In the genomic region with DNA sequence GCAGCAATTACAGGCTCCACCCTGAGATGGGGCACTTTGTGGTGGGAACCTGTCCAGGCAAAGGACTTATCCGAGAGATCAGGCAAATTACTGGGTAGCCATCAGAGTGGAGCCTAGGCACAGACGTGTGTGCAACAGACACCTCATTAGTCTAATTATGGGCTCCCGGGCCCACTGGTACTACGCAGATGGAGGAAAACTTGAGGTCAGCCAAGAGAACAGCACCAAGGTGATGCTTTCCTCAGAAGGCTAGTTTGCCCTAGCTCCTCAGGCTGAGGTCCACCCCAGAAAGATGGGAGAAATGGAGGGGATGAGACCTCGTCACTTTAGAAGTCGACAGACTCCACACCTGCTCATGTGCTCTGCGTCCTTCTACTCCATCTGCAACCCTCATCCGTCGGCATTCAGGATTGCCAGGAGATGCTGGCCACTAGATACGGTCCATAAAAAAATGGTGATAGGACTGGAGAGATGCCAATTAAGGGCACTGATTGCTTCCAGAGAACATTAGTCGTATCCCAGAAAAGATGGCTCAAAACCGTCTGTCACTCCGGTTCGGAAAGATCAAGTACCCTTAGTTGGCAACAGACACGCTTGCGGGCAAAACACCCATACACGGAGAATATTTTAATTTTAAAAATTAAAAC, we compare ENCODE assay signal across 12 mouse cellular contexts. TPM values are rescaled to one million over a fixed set of nuclear protein-coding genes. Genes with fewer than 3 reads are reported as not detected.
DNase-seq lines count a peak whose midpoint lies in the region; ATAC-seq and TF ChIP-seq lines count a peak whose summit lies in the region.
"Had no signal": no experiment of that assay in that cellular context is flagged by ENCODE, and none has a peak within 500 bp of the region (broad histone marks: within the 10 kb centered on the region; RNA-seq: fewer than 3 reads in every experiment).

No protein-coding gene starts in this region.

- H3K36me3 ChIP-seq in forebrain, embryonic 13.5 days (ENCODE audit: poor library complexity, severe bottlenecking) = no peaks in the 10 kb centered on the region
- H3K36me3 ChIP-seq in forebrain, embryonic 10.5 days (replicated peaks) = no peaks in the 10 kb centered on the region
- H3K36me3 ChIP-seq in intestine, postnatal 0 days (ENCODE audit: control insufficient read depth, insufficient read depth) = no peaks in the 10 kb centered on the region
- no peaks in the 10 kb centered on the region for H3K36me3 ChIP-seq in intestine, embryonic 16.5 days (ENCODE audit: control insufficient read depth, insufficient read depth, low read length)
- H3K36me3 ChIP-seq in midbrain, embryonic 13.5 days = no peaks in the 10 kb centered on the region
- H3K36me3 ChIP-seq in midbrain, embryonic 10.5 days = no peaks in the 10 kb centered on the region
- no peaks in the 10 kb centered on the region for H3K36me3 ChIP-seq in hindbrain, postnatal 0 days (ENCODE audit: insufficient read depth, low read length)
- H3K36me3 ChIP-seq: embryonic facial prominence, embryonic 15.5 days had no signal

- TF ChIP-seq CTCF in intestine, postnatal 0 days (IDR thresholded peaks at IDR 0.05; ENCODE audit: low read depth) = no peak
- TF ChIP-seq CTCF in hindbrain, postnatal 0 days (IDR thresholded peaks at IDR 0.05; ENCODE audit: low read depth) = no peak

- ATAC-seq in forebrain, embryonic 13.5 days = 0 out of 2 replicates have a peak, but pooled peaks have one; percentile 1
- no peak for ATAC-seq in intestine, postnatal 0 days
- ATAC-seq in intestine, embryonic 16.5 days = no peak; the same call in 1 of the 2 replicates
- ATAC-seq in midbrain, embryonic 13.5 days = no peak
- no peak for ATAC-seq in hindbrain, postnatal 0 days
- ATAC-seq: Patski had no signal

- no peak overlapping the region for H3K27ac ChIP-seq in forebrain, embryonic 13.5 days
- no peak overlapping the region for H3K27ac ChIP-seq in forebrain, embryonic 10.5 days
- H3K27ac ChIP-seq in intestine, postnatal 0 days (ENCODE audit: low read depth, low read length) = no peak overlapping the region
- H3K27ac ChIP-seq in intestine, embryonic 16.5 days (ENCODE audit: low read length) = no peak overlapping the region
- H3K27ac ChIP-seq in midbrain, embryonic 13.5 days = no peak overlapping the region
- no peak overlapping the region; the same call in 1 of the 2 replicates for H3K27ac ChIP-seq in midbrain, embryonic 10.5 days (replicated peaks)
- no peak overlapping the region for H3K27ac ChIP-seq in hindbrain, postnatal 0 days
- H3K27ac ChIP-seq: embryonic facial prominence, embryonic 15.5 days had no signal

- peaks cover 5% of the 10 kb centered on the region; the same call in 1 of the 2 replicates for H3K4me1 ChIP-seq in forebrain, embryonic 13.5 days
- H3K4me1 ChIP-seq in forebrain, embryonic 10.5 days = peaks cover 8% of the 10 kb centered on the region
- H3K4me1 ChIP-seq in intestine, postnatal 0 days (replicated peaks; ENCODE audit: control insufficient read depth, insufficient read depth, low read length) = no peaks in the 10 kb centered on the region
- H3K4me1 ChIP-seq in intestine, embryonic 16.5 days (ENCODE audit: control insufficient read depth, insufficient read depth, low read length) = 0 out of 2 replicates have a peak, but pooled peaks cover 4% of the 10 kb centered on the region
- H3K4me1 ChIP-seq in midbrain, embryonic 13.5 days (replicated peaks) = peaks cover 5% of the 10 kb centered on the region; the same call in 1 of the 2 replicates
- H3K4me1 ChIP-seq in midbrain, embryonic 10.5 days = peaks cover 9% of the 10 kb centered on the region
- peaks cover 4% of the 10 kb centered on the region; the same call in 1 of the 2 replicates for H3K4me1 ChIP-seq in hindbrain, postnatal 0 days (ENCODE audit: insufficient read depth, low read length)

- no peak overlapping the region for H3K4me3 ChIP-seq in forebrain, embryonic 13.5 days
- no peak overlapping the region for H3K4me3 ChIP-seq in forebrain, embryonic 10.5 days
- no peak overlapping the region for H3K4me3 ChIP-seq in intestine, postnatal 0 days (ENCODE audit: low read depth, low read length)
- H3K4me3 ChIP-seq in intestine, embryonic 16.5 days (ENCODE audit: low read length) = no peak overlapping the region
- H3K4me3 ChIP-seq in midbrain, embryonic 13.5 days (replicated peaks) = no peak overlapping the region
- no peak overlapping the region for H3K4me3 ChIP-seq in midbrain, embryonic 10.5 days
- peak overlapping the region; percentile 29; the same call in 1 of the 2 replicates for H3K4me3 ChIP-seq in hindbrain, postnatal 0 days (ENCODE audit: low read length)

- no peaks in the 10 kb centered on the region for H3K9me3 ChIP-seq in forebrain, embryonic 13.5 days (replicated peaks)
- H3K9me3 ChIP-seq in forebrain, embryonic 10.5 days = no peaks in the 10 kb centered on the region
- H3K9me3 ChIP-seq in intestine, postnatal 0 days (ENCODE audit: control insufficient read depth) = no peaks in the 10 kb centered on the region
- no peaks in the 10 kb centered on the region for H3K9me3 ChIP-seq in intestine, embryonic 16.5 days (ENCODE audit: control insufficient read depth, low read length)
- H3K9me3 ChIP-seq in midbrain, embryonic 13.5 days = 0 out of 2 replicates have a peak, but pooled peaks cover 2% of the 10 kb centered on the region
- no peaks in the 10 kb centered on the region for H3K9me3 ChIP-seq in midbrain, embryonic 10.5 days (replicated peaks)
- H3K9me3 ChIP-seq in hindbrain, postnatal 0 days (ENCODE audit: low read length) = no peaks in the 10 kb centered on the region
- H3K9me3 ChIP-seq: embryonic facial prominence, embryonic 15.5 days had no signal

- DNase-seq in forebrain, embryonic 10.5 days (ENCODE audit: extremely low spot score, low spot score) = no peak
- DNase-seq in midbrain, embryonic 10.5 days (ENCODE audit: low spot score) = no peak
- DNase-seq in hindbrain, postnatal 0 days (ENCODE audit: low spot score) = no peak
- DNase-seq in right cerebral cortex, postnatal 10 days (ENCODE audit: low spot score in 2 of 2) = no peak

- WGBS in forebrain, embryonic 13.5 days = 85% methylated on average over 17 of the region's 17 CpGs
- 89% methylated on average over 17 of the region's 17 CpGs for WGBS in forebrain, embryonic 10.5 days
- 91% methylated on average over 17 of the region's 17 CpGs for WGBS in intestine, postnatal 0 days
- WGBS in intestine, embryonic 16.5 days = 87% methylated on average over 17 of the region's 17 CpGs
- WGBS in midbrain, embryonic 13.5 days = 86% methylated on average over 17 of the region's 17 CpGs
- WGBS in midbrain, embryonic 10.5 days = 90% methylated on average over 17 of the region's 17 CpGs
- WGBS in hindbrain, postnatal 0 days = 87% methylated on average over 17 of the region's 17 CpGs

- H3K27me3 ChIP-seq in forebrain, embryonic 13.5 days = no peaks in the 10 kb centered on the region
- H3K27me3 ChIP-seq in forebrain, embryonic 10.5 days (ENCODE audit: poor library complexity, severe bottlenecking) = no peaks in the 10 kb centered on the region; the same call in 1 of the 2 replicates
- no peaks in the 10 kb centered on the region for H3K27me3 ChIP-seq in intestine, postnatal 0 days (replicated peaks; ENCODE audit: control insufficient read depth, insufficient read depth, low read length)
- H3K27me3 ChIP-seq in intestine, embryonic 16.5 days (replicated peaks; ENCODE audit: control insufficient read depth, insufficient read depth, low read length) = no peaks in the 10 kb centered on the region
- no peaks in the 10 kb centered on the region for H3K27me3 ChIP-seq in midbrain, embryonic 13.5 days
- 0 out of 2 replicates have a peak, but pooled peaks cover 7% of the 10 kb centered on the region for H3K27me3 ChIP-seq in midbrain, embryonic 10.5 days (ENCODE audit: low read depth, poor library complexity, severe bottlenecking)
- H3K27me3 ChIP-seq in hindbrain, postnatal 0 days (ENCODE audit: insufficient read depth, low read length) = no peaks in the 10 kb centered on the region
- H3K27me3 ChIP-seq: embryonic facial prominence, embryonic 15.5 days; Patski had no signal

- H3K4me2 ChIP-seq in forebrain, embryonic 13.5 days = peak overlapping the region; percentile 62; the same call in 1 of the 2 replicates
- peak overlapping the region; percentile 66; the same call in 1 of the 2 replicates for H3K4me2 ChIP-seq in intestine, postnatal 0 days (replicated peaks; ENCODE audit: low read depth)
- no peak overlapping the region for H3K4me2 ChIP-seq in intestine, embryonic 16.5 days (ENCODE audit: low read depth, low read length)
- peak overlapping the region; percentile 51 for H3K4me2 ChIP-seq in midbrain, embryonic 13.5 days (replicated peaks)
- peak overlapping the region; percentile 58; the same call in 1 of the 2 replicates for H3K4me2 ChIP-seq in hindbrain, postnatal 0 days (ENCODE audit: low read depth, low read length)

- H3K9ac ChIP-seq in forebrain, embryonic 13.5 days = no peak overlapping the region
- no peak overlapping the region for H3K9ac ChIP-seq in intestine, postnatal 0 days (ENCODE audit: low read depth, low read length)
- no peak overlapping the region for H3K9ac ChIP-seq in intestine, embryonic 16.5 days (ENCODE audit: low read depth, low read length)
- no peak overlapping the region for H3K9ac ChIP-seq in midbrain, embryonic 13.5 days (replicated peaks)
- 0 out of 2 replicates have a peak overlapping the region, but pooled peaks have one; percentile 33 for H3K9ac ChIP-seq in hindbrain, postnatal 0 days (replicated peaks; ENCODE audit: low read length)
- H3K9ac ChIP-seq: embryonic facial prominence, embryonic 15.5 days had no signal

RNA-seq across cellular contexts. Expression of gene E030018B13Rik, which starts 58.8 kb away (rescaled TPM):
- polyA plus RNA-seq in forebrain, embryonic 13.5 days (2015; fragmentation: Nextera tagmentation; extraction: Ambion mirVana) = 0.22 TPM in 1 of 2 replicates, not detected in the other
- 0.21 TPM in 1 of 2 replicates, not detected in the other for polyA plus RNA-seq in forebrain, embryonic 10.5 days (2016; fragmentation: Nextera tagmentation; extraction: Ambion mirVana)
- not detected in 2 replicates for polyA plus RNA-seq in intestine, postnatal 0 days (2015; fragmentation: Nextera tagmentation; extraction: Ambion mirVana)
- polyA plus RNA-seq in intestine, embryonic 16.5 days (2015; fragmentation: Nextera tagmentation; extraction: Ambion mirVana) = not detected in 2 replicates
- 0.22 and 0.27 TPM in 2 replicates for polyA plus RNA-seq in midbrain, embryonic 13.5 days (2015; fragmentation: Nextera tagmentation; extraction: Ambion mirVana)
- not detected in 2 replicates for polyA plus RNA-seq in midbrain, embryonic 10.5 days (2016; fragmentation: Nextera tagmentation; extraction: Ambion mirVana)
- total RNA-seq in hindbrain, postnatal 0 days (2014; rRNA removed) = not detected in 2 replicates
- not detected in 2 replicates for polyA plus RNA-seq in hindbrain, postnatal 0 days (2015; fragmentation: Nextera tagmentation; extraction: Ambion mirVana)
- total RNA-seq: layer of hippocampus, postnatal 14 days; monocyte, adult 5-6 weeks had no signal
- polyA plus RNA-seq: Patski had no signal
